Mouse (Mus musculus) liver, embryonic 14.5 days (tissue): ENCODE measurements at regions not wholly inside any gene's neighbourhood (a gene's known extent, or its start where the extent isn't known, plus 50 kb on each side); places are given as distances from the start of the nearest gene placed in this dataset.

ENCODE experiments used
- ATAC-seq: fragments of 200-750 bp; cut with Nextera tagmentation; 2 replicates; pipeline ENCODE4 v1.8.0; 2017; ENCODE audit warnings: moderate number of reproducible peaks, mild to moderate bottlenecking, moderate library complexity; ENCODE audit not compliant: insufficient read depth
- DNase-seq, 3 experiments: peaks; one replicate each; pipeline ENCODE4 v3.0.0-alpha.2; 2012 to 2013; ENCODE audit warnings: low read depth in 3 of 3, low spot score in 3 of 3
- H3K27ac ChIP-seq: fragments of 300-500 bp; sonication (generic); 2 replicates; pipeline ENCODE4 v1.5.1; 2014; ENCODE audit warnings: moderate library complexity, mild to moderate bottlenecking, control low read depth, inconsistent platforms
- H3K27me3 ChIP-seq: fragments of 300-500 bp; sonication (generic); 2 replicates; pipeline ENCODE4 v1.6.1; 2014; ENCODE audit warnings: mild to moderate bottlenecking, low read length, moderate library complexity; ENCODE audit not compliant: control insufficient read depth, insufficient read depth
- H3K36me3 ChIP-seq: fragments of 300-500 bp; sonication (generic); replicated peaks from 2 replicates; pipeline ENCODE4 v1.6.1; 2014; ENCODE audit warnings: low read depth; ENCODE audit not compliant: control insufficient read depth, insufficient read depth
- H3K4me1 ChIP-seq, 2 experiments: fragments of 200-500 bp in 1 of 2; fragments of 300-500 bp in 1 of 2; sonication (generic) in 1 of 2; replicated peaks; 2 replicates each; pipeline ENCODE4 v1.6.1; 2012 to 2014; ENCODE audit warnings: antibody characterized with exemption in 1 of 2, inconsistent platforms in 1 of 2, low read length in 1 of 2; ENCODE audit not compliant: control insufficient read depth in 2 of 2, insufficient read depth in 2 of 2
- H3K4me2 ChIP-seq: fragments of 300-500 bp; sonication (generic); 2 replicates; pipeline ENCODE4 v1.6.1; 2014; ENCODE audit warnings: low read depth, mild to moderate bottlenecking, control low read depth, moderate library complexity
- H3K4me3 ChIP-seq, 2 experiments: fragments of 200-500 bp in 1 of 2; fragments of 300-500 bp in 1 of 2; sonication (generic) in 1 of 2; 2 replicates each; pipeline ENCODE4 v1.5.1; 2012 to 2014; ENCODE audit warnings: low read depth in 2 of 2, low read length in 2 of 2, mild to moderate bottlenecking in 2 of 2, control low read depth in 1 of 2, inconsistent platforms in 1 of 2, moderate library complexity in 1 of 2; ENCODE audit not compliant: insufficient read depth in 1 of 2
- H3K9ac ChIP-seq: fragments of 300-500 bp; sonication (generic); replicated peaks from 2 replicates; pipeline ENCODE4 v1.6.1; 2014; ENCODE audit warnings: mild to moderate bottlenecking, control low read depth, moderate library complexity
- H3K9me3 ChIP-seq: fragments of 300-500 bp; sonication (generic); 2 replicates; pipeline ENCODE4 v1.6.1; 2016; ENCODE audit warnings: low read length, mixed read lengths; ENCODE audit not compliant: control insufficient read depth
- CTCF ChIP-seq: IDR thresholded peaks from 2 replicates; pipeline ENCODE4 v1.5.1; 2016; ENCODE audit warnings: antibody characterized with exemption, low read depth, control low read depth
- EP300 ChIP-seq: IDR thresholded peaks from 2 replicates; pipeline ENCODE4 v1.6.1; 2016; ENCODE audit warnings: antibody characterized with exemption, low read depth
- WGBS: fragments of 180-500 bp; shearing (Covaris S2); extraction: QIAGEN DNeasy Blood & Tissue Kit; methylation state at CpG from one replicate; pipeline ENCODE4 v1.1.7; 2014; ENCODE audit not compliant: insufficient replicate concordance; 5-methylcytosine and 5-hydroxymethylcytosine counted together

DNA sequence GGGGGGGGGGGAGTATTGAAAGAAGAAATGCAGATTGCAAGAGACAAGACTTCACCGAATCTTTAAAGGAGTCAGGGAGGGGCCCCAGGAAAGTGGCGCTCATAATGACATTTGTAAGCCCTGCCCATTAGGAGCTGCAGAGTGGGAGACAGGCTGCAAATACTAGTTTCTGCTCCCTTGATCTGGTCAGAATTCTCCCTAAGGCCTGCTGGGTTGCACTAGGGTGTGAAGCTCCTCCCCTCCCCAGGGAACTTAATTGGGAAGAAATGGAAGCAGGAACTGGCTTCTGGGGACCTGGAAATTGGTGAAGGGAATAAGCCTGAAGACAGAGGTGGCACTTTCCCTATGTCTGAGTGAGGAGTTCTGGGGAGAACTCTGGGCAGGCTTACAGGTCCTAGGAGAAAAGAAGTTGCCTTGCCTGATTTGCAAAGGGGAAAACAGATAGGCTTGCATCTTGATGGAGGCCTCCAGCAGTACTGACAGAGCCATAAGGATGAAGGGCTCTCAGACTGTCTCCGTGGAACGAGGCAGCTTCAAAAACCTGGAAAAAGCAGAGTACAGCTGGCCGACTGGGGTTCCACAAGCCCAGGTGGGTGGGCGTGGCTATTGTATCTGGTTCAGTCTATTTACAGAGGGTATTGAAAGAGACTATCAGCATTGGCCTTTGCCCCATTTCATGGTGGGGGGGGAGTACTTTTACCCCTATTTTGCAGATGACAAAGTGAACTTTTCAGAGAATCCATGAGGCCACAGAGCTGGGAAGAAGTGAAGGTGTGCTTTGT lies 125.7 kb downstream of the Plpp3 start:
- no peak for TF ChIP-seq EP300
- TF ChIP-seq CTCF, result no peak
- WGBS, result 28% methylated on average over 6 of the region's 6 CpGs
- no peaks in the 10 kb centered on the region for H3K27me3 ChIP-seq
- H3K9me3 ChIP-seq, result no peaks in the 10 kb centered on the region
- no peak overlapping the region for H3K4me3 ChIP-seq
- H3K27ac ChIP-seq, result no peak overlapping the region
- peak; percentile 13 to 36 (median 35) for DNase-seq
- H3K4me1 ChIP-seq, result peaks cover 0 to 17% of the 10 kb centered on the region in 2 experiments; a peak in 2 of 4 replicates
- H3K36me3 ChIP-seq, result no peaks in the 10 kb centered on the region
- peak; percentile 41; the same call in 1 of the 2 replicates for ATAC-seq
- no peak overlapping the region for H3K9ac ChIP-seq
- H3K4me2 ChIP-seq, result no peak overlapping the region

DNA sequence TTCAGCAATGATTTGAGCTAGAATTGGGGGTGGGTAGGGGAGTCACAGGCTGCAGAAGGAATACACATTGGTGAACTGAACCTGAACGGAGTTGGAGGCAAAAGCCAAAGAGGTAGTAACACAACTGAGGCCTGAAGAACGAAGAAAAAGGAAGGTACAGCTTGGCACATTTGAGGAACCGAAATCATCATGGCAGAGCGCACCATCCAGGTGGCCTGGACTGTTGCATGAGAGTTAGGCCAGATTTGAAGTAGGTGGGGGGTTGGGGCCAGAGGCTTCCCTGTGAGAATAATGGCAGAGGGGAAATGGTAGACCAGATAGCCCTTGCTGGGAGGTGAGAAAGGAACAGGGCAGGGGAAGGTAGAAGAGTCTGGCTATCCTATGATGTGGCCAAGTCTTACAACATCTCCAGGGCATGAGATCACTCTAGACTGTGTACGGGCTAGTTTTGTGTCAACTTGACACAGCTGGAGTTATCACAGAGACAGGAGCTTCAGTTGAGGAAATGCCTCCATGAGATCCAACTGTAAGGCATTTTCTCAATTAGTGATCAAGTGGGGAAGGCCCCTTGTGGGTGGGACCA lies 128.4 kb downstream of the Plpp3 start:
- no peak for DNase-seq
- H3K27ac ChIP-seq, result no peak overlapping the region
- H3K4me2 ChIP-seq, result no peak overlapping the region
- H3K9me3 ChIP-seq, result no peaks in the 10 kb centered on the region
- H3K4me3 ChIP-seq, result no peak overlapping the region
- no peak for ATAC-seq
- 61% methylated on average over 5 of the region's 5 CpGs for WGBS
- no peaks in the 10 kb centered on the region for H3K27me3 ChIP-seq
- no peak overlapping the region for H3K9ac ChIP-seq
- no peak for TF ChIP-seq CTCF
- TF ChIP-seq EP300, result no peak
- no peaks in the 10 kb centered on the region for H3K36me3 ChIP-seq
- H3K4me1 ChIP-seq, result peaks cover 0 to 24% of the 10 kb centered on the region in 2 experiments; a peak in 2 of 4 replicates

DNA sequence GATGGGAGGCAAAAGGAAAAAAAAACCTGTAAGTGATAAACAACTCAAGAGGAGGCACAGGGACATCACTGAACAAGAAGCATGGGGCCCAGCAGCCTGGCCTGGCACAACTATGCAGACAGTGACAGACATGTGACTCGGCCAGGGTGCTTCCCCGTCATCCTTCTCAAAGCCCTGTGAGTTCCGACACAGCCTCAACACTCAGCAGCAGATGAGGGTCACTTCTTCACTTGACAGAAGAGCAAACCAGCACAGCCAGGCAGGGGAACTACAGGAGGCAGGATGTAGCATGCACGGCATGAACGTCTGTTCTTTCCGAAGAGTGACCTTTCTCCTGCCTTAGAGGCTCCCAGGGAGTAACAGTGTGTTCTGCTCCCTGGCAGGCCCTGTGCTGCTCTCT lies 129.2 kb downstream of the Plpp3 start:
- no peaks in the 10 kb centered on the region for H3K9me3 ChIP-seq

DNA sequence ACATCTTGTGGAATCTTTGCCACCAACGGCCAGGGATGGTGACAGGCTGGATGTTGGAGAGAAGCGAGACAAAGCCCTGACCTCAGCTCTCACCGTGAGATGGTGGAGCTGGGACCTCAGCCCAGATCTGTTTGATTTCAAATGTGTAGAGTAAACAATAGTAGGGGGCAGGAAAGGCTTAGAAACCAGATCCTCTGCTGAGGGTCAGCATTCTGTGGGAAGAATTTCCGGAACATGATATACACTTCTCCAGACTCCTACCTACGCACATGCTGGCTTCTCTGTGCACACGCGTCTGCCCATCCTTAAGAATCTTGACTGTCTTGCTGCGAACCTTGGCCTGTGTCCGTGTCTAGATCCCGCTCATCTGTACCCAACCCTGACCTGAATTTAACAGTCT lies 129.7 kb downstream of the Plpp3 start:
- H3K9me3 ChIP-seq, result no peaks in the 10 kb centered on the region
- no peak for ATAC-seq
- peaks cover 0 to 25% of the 10 kb centered on the region in 2 experiments; a peak in 2 of 4 replicates for H3K4me1 ChIP-seq
- no peak overlapping the region for H3K27ac ChIP-seq
- no peak overlapping the region for H3K9ac ChIP-seq
- 59% methylated on average over 10 of the region's 10 CpGs for WGBS
- H3K4me2 ChIP-seq, result no peak overlapping the region
- no peaks in the 10 kb centered on the region for H3K27me3 ChIP-seq
- H3K36me3 ChIP-seq, result no peaks in the 10 kb centered on the region
- no peak overlapping the region for H3K4me3 ChIP-seq
- DNase-seq, result no peak
- no peak for TF ChIP-seq EP300
- TF ChIP-seq CTCF, result no peak

More for the DNA sequence above, 129.2 kb downstream of the Plpp3 start:
- no peaks in the 10 kb centered on the region for H3K36me3 ChIP-seq
- no peaks in the 10 kb centered on the region for H3K27me3 ChIP-seq
- WGBS, result 47% methylated on average over 6 of the region's 6 CpGs
- H3K4me3 ChIP-seq, result no peak overlapping the region
- no peak overlapping the region for H3K9ac ChIP-seq
- H3K4me1 ChIP-seq, result peaks cover 0 to 25% of the 10 kb centered on the region in 2 experiments; a peak in 2 of 4 replicates
- ATAC-seq (no peak), DNase-seq (no peak)
- H3K27ac ChIP-seq, result no peak overlapping the region
- H3K4me2 ChIP-seq, result no peak overlapping the region
- TF ChIP-seq CTCF, result no peak
- TF ChIP-seq EP300, result no peak

DNA sequence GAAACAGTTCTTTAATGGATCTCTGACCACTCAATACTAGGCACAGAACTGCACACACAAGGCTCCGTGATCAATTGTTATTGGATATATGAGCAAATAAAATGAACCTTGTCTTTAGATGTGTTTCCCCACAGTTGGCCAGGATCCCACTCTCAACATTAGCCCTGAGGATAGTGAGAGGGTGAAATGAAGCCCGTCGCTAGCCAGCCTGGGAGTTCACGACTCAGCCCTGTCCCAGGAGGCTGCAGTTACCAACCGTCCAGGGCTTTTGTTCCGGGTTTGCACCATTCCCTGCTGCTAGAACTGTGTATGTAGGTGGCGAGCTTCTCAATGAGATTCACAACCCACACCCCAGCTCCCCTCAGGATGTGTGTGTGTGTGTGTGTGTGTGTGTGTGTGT lies 130.3 kb downstream of the Plpp3 start:
- no peaks in the 10 kb centered on the region for H3K9me3 ChIP-seq
- H3K27me3 ChIP-seq, result no peaks in the 10 kb centered on the region
- no peak for TF ChIP-seq CTCF
- TF ChIP-seq EP300, result no peak
- no peaks in the 10 kb centered on the region for H3K36me3 ChIP-seq
- H3K4me1 ChIP-seq, result peaks cover 0 to 23% of the 10 kb centered on the region in 2 experiments; a peak in 2 of 4 replicates
- WGBS, result 71% methylated on average over 7 of the region's 7 CpGs
- no peak overlapping the region for H3K27ac ChIP-seq
- no peak overlapping the region for H3K9ac ChIP-seq
- DNase-seq, result no peak
- H3K4me3 ChIP-seq, result no peak overlapping the region
- ATAC-seq, result no peak
- H3K4me2 ChIP-seq, result no peak overlapping the region
